Mouse (Mus musculus) forebrain, embryonic 14.5 days (tissue): ENCODE measurements at regions not wholly inside any gene's neighbourhood (a gene's known extent, or its start where the extent isn't known, plus 50 kb on each side); places are given as distances from the start of the nearest gene placed in this dataset.

ENCODE experiments used
- ATAC-seq: fragments of 200-750 bp; cut with Nextera tagmentation; 2 replicates; pipeline ENCODE4 v1.8.0; 2017; ENCODE audit warnings: mild to moderate bottlenecking, moderate library complexity
- DNase-seq: peaks from one replicate; pipeline ENCODE4 v3.0.0-alpha.2; 2015; ENCODE audit warnings: low spot score
- H3K27ac ChIP-seq: fragments of 300-500 bp; sonication (generic); 2 replicates; pipeline ENCODE4 v1.5.1; 2014; ENCODE audit warnings: low read depth, mild to moderate bottlenecking, control low read depth, low read length, moderate library complexity
- H3K27me3 ChIP-seq: fragments of 300-500 bp; sonication (generic); replicated peaks from 2 replicates; pipeline ENCODE4 v1.6.1; 2014; ENCODE audit warnings: low read length, control low read depth, mixed read lengths; ENCODE audit not compliant: control insufficient read depth, insufficient read depth
- H3K36me3 ChIP-seq: fragments of 300-500 bp; sonication (generic); 2 replicates; pipeline ENCODE4 v1.6.1; 2014; ENCODE audit warnings: low read length, control low read depth; ENCODE audit not compliant: control insufficient read depth, insufficient read depth
- H3K4me1 ChIP-seq: fragments of 300-500 bp; sonication (generic); 2 replicates; pipeline ENCODE4 v1.6.1; 2014; ENCODE audit warnings: antibody characterized with exemption, low read length, control low read depth; ENCODE audit not compliant: control insufficient read depth, insufficient read depth
- H3K4me2 ChIP-seq: fragments of 300-500 bp; sonication (generic); 2 replicates; pipeline ENCODE4 v1.6.1; 2014; ENCODE audit warnings: mild to moderate bottlenecking, control low read depth, low read length
- H3K4me3 ChIP-seq: fragments of 300-500 bp; sonication (generic); 2 replicates; pipeline ENCODE4 v1.5.1; 2014; ENCODE audit warnings: low read depth, low read length, control low read depth
- H3K9ac ChIP-seq: fragments of 300-500 bp; sonication (generic); 2 replicates; pipeline ENCODE4 v1.6.1; 2014; ENCODE audit warnings: mild to moderate bottlenecking, low read length, control low read depth, moderate library complexity
- H3K9me3 ChIP-seq: fragments of 300-500 bp; sonication (generic); replicated peaks from 2 replicates; pipeline ENCODE4 v1.6.1; 2016; ENCODE audit warnings: low read length, control low read depth, mixed read lengths; ENCODE audit not compliant: control insufficient read depth
- WGBS: fragments of 180-500 bp; shearing (Covaris S2); extraction: QIAGEN DNeasy Blood & Tissue Kit; methylation state at CpG from one replicate; pipeline ENCODE4 v1.1.7; 2014; 5-methylcytosine and 5-hydroxymethylcytosine counted together

GRCm38 (mm10) chr15:45016741-45017140, 4882.6 kb downstream of the 9330182O14Rik start:
- WGBS = 75% methylated on average over 6 of the region's 6 CpGs
- Histone ChIP-seq H3K4me1 (no peaks in the 10 kb centered on the region), H3K9ac (no peak overlapping the region), H3K9me3 (no peaks in the 10 kb centered on the region), H3K4me2 (no peak overlapping the region), H3K27ac (no peak overlapping the region), H3K27me3 (no peaks in the 10 kb centered on the region), H3K4me3 (no peak overlapping the region), H3K36me3 (no peaks in the 10 kb centered on the region)
- ATAC-seq (no peak), DNase-seq (peak; percentile 14)

GRCm38 (mm10) chr15:45018086-45018485, 4883.9 kb downstream of the 9330182O14Rik start:
- no peak for DNase-seq
- 90% methylated on average over 5 of the region's 5 CpGs for WGBS
- no peak overlapping the region for H3K4me2 ChIP-seq
- H3K36me3 ChIP-seq = no peaks in the 10 kb centered on the region
- no peak overlapping the region for H3K4me3 ChIP-seq
- H3K27ac ChIP-seq = no peak overlapping the region
- ATAC-seq = no peak
- no peak overlapping the region for H3K9ac ChIP-seq
- H3K9me3 ChIP-seq = no peaks in the 10 kb centered on the region
- H3K27me3 ChIP-seq = no peaks in the 10 kb centered on the region
- no peaks in the 10 kb centered on the region for H3K4me1 ChIP-seq

- no peak overlapping the region for H3K9ac ChIP-seq
- no peak overlapping the region for H3K27ac ChIP-seq
- H3K4me2 ChIP-seq = no peak overlapping the region
- H3K4me1 ChIP-seq = no peaks in the 10 kb centered on the region
- DNase-seq (no peak), ATAC-seq (no peak)
- WGBS = 88% methylated on average over 2 of the region's 2 CpGs
- H3K9me3 ChIP-seq = no peaks in the 10 kb centered on the region
- H3K27me3 ChIP-seq = no peaks in the 10 kb centered on the region
- no peaks in the 10 kb centered on the region for H3K36me3 ChIP-seq
- H3K4me3 ChIP-seq = no peak overlapping the region
These were observed 4887.6 kb downstream of the 9330182O14Rik start for GRCm38 (mm10) chr15:45021790-45022189.
